Mouse (Mus musculus): ENCODE results near the gene Taf6l. TPM values are rescaled to one million over a fixed set of nuclear protein-coding genes. Genes with fewer than 3 reads are reported as not detected.

Taf6l gene
- polyA plus RNA-seq, 1 experiment from 2014 or later, result 7.9 TPM

DNA sequence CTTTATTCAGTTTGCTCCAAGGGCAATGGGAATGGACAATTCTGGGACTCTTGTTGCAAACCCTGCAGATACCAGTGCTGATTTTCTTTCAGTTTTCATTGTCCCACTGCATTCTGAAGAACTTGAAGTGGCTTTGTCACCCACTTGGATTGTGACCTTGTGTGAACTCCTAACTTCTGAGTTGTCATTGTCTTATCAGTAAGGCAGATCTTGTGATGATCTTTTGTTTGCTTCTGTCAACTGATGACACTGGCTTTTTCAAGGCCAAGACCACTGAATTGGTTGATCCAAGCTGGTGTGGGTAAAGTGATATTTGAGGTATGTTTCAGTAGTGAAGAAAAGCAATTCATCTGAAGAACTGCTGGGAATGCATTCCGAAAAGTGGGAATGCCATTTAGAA lies 40.8 kb downstream of the Taf6l start:
- Histone ChIP-seq H3K4me1 (ENCODE audit: insufficient read depth) (peaks cover 15% of the 10 kb centered on the region), H3K27ac (ENCODE audit: low read depth) (no peak overlapping the region), H3K4me3 (ENCODE audit: low read depth, low read length) (no peak overlapping the region), H3K9me3 (ENCODE audit: low read length) (no peaks in the 10 kb centered on the region), H3K9ac (replicated peaks) (no peak overlapping the region), H3K4me2 (ENCODE audit: low read depth, low read length) (no peak overlapping the region), H3K27me3 (ENCODE audit: insufficient read depth, low read length) (no peaks in the 10 kb centered on the region), H3K36me3 (replicated peaks; ENCODE audit: insufficient read depth, low read length) (peaks cover 67% of the 10 kb centered on the region)
- WGBS (ENCODE audit: insufficient replicate concordance), result 86% methylated on average over 1 of the region's 1 CpGs
- ATAC-seq (no peak), DNase-seq (no peak)
- TF ChIP-seq EP300 (IDR thresholded peaks at IDR 0.05; ENCODE audit: low read depth) (no peak), CTCF (IDR thresholded peaks at IDR 0.05; ENCODE audit: low read depth) (no peak)

DNA sequence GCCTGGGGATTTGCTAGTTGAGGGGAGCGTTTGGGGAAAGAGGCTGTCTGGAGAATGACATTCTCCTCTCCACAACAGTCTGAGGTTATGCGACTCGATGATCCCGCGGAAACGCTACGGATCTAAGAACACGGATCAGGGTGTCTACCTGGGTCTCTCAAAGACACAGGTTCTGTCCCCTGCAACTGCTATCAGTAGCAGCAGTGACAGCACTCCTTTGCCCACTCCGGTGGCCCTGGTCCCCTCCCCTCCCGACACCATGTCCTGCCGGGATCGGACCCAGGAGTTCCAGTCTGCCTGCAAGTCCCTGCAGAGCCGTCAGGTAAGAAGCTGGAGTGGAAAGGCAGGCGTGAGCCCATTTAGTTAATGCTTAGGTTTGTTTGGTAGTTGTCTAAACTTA lies 44.0 kb downstream of the Taf6l start:
- Histone ChIP-seq H3K27me3 (ENCODE audit: insufficient read depth, low read length) (no peaks in the 10 kb centered on the region), H3K4me2 (ENCODE audit: low read depth, low read length) (peak overlapping the region; percentile 92), H3K36me3 (replicated peaks; ENCODE audit: insufficient read depth, low read length) (peaks cover 65% of the 10 kb centered on the region), H3K9ac (replicated peaks) (peak overlapping the region; percentile 84), H3K9me3 (ENCODE audit: low read length) (no peaks in the 10 kb centered on the region), H3K27ac (ENCODE audit: low read depth) (peak overlapping the region; percentile 92), H3K4me3 (ENCODE audit: low read depth, low read length) (peak overlapping the region; percentile 70), H3K4me1 (ENCODE audit: insufficient read depth) (peaks cover 16% of the 10 kb centered on the region)
- TF ChIP-seq EP300 (IDR thresholded peaks at IDR 0.05; ENCODE audit: low read depth) (no peak), CTCF (IDR thresholded peaks at IDR 0.05; ENCODE audit: low read depth) (no peak)
- 7% methylated on average over 14 of the region's 14 CpGs for WGBS (ENCODE audit: insufficient replicate concordance)
- peak; percentile 31 for DNase-seq
- no peak for ATAC-seq

DNA sequence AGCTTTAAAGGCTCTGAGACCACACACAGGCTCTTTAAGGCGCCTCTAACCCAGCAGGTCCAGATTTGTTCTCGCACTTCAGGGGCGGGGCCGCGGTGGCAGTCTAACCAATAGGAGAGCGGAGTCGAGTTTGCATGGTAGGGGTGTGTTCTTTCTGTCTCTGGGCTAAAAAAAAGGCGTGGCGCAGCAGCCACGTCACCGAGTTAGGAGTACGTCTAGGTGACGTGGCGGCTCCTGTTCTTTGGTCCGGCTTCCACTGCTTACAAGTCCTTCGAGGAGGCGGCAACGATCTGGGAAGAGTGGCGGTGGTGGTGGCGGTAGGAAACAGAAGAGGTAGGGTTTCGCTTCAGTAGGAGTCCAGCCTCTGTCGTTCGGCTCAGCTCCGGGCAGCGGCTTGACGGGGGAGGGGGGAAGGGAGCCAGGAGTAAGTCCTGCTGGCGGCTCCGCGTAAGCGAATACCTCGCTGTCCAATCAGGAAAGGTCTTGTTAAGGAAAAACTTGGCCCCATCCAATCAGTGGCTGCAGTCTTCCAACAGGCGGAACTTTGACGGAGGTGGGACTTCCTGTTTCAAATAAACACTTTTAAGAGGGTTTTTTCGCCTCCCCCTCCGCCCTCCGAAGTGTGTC lies 44.9 kb downstream of the Taf6l start, which contains the start of gene Stx5a:
Gene Stx5a, plus strand, starts transcription at position 171 of the 627 bp plus-strand sequence.
- TF ChIP-seq EP300 (IDR thresholded peaks at IDR 0.05; ENCODE audit: low read depth), result peak; percentile 78; the same call in 1 of the 2 replicates
- 0 out of 2 replicates have a peak, but pooled peaks have one; percentile 15 for TF ChIP-seq CTCF (IDR thresholded peaks at IDR 0.05; ENCODE audit: low read depth)
- no peaks in the 10 kb centered on the region for H3K9me3 ChIP-seq (ENCODE audit: low read length)
- peak within 1 kb of the TSS; percentile 84 for H3K9ac ChIP-seq (replicated peaks)
- H3K4me1 ChIP-seq (ENCODE audit: insufficient read depth), result peaks cover 16% of the 10 kb centered on the region
- peak within 1 kb of the TSS; percentile 92 for H3K4me2 ChIP-seq (ENCODE audit: low read depth, low read length)
- peaks cover 58% of the 10 kb centered on the region for H3K36me3 ChIP-seq (replicated peaks; ENCODE audit: insufficient read depth, low read length)
- peak; percentile 95 for DNase-seq
- peak within 1 kb of the TSS; percentile 70 for H3K4me3 ChIP-seq (ENCODE audit: low read depth, low read length)
- peak; percentile 97 for ATAC-seq
- H3K27me3 ChIP-seq (ENCODE audit: insufficient read depth, low read length), result no peaks in the 10 kb centered on the region
- WGBS (ENCODE audit: insufficient replicate concordance), result under 1% methylated on average over 36 of the region's 36 CpGs
- peak within 1 kb of the TSS; percentile 92 for H3K27ac ChIP-seq (ENCODE audit: low read depth)

DNA sequence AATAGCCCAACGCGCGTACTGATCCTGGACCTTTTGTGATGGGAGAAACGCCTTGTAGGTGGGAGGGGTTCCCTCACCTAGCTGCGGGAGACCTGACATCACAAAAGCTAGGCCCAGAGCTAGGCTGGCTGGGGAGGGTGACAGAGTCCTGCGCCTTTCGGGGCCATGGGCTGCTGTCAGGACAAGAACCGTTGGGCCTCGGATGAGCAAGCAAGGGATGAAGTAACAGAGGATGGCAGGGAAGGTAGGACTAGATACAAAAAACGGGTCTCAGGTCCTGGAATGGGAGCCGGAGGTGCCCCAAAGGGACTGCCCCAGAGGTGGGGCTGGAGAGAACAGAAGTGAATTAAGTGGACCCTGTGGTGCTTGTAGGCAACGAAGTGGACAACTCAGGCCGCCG lies 45.6 kb downstream of the Taf6l start, which contains the start of gene 1700092M07Rik:
Gene 1700092M07Rik, plus strand, starts transcription at position 116 of the 400 bp plus-strand sequence.
- no peaks in the 10 kb centered on the region for H3K27me3 ChIP-seq (ENCODE audit: insufficient read depth, low read length)
- WGBS (ENCODE audit: insufficient replicate concordance), result 69% methylated on average over 14 of the region's 14 CpGs
- TF ChIP-seq EP300 (IDR thresholded peaks at IDR 0.05; ENCODE audit: low read depth), result no peak
- TF ChIP-seq CTCF (IDR thresholded peaks at IDR 0.05; ENCODE audit: low read depth), result no peak
- H3K4me2 ChIP-seq (ENCODE audit: low read depth, low read length), result peak within 1 kb of the TSS; percentile 92
- peaks cover 50% of the 10 kb centered on the region for H3K36me3 ChIP-seq (replicated peaks; ENCODE audit: insufficient read depth, low read length)
- H3K4me3 ChIP-seq (ENCODE audit: low read depth, low read length), result peak within 1 kb of the TSS; percentile 70
- no peaks in the 10 kb centered on the region for H3K9me3 ChIP-seq (ENCODE audit: low read length)
- ATAC-seq (no peak), DNase-seq (no peak)
- peak within 1 kb of the TSS; percentile 92 for H3K27ac ChIP-seq (ENCODE audit: low read depth)
- peak within 1 kb of the TSS; percentile 84 for H3K9ac ChIP-seq (replicated peaks)
- H3K4me1 ChIP-seq (ENCODE audit: insufficient read depth), result peaks cover 16% of the 10 kb centered on the region

DNA sequence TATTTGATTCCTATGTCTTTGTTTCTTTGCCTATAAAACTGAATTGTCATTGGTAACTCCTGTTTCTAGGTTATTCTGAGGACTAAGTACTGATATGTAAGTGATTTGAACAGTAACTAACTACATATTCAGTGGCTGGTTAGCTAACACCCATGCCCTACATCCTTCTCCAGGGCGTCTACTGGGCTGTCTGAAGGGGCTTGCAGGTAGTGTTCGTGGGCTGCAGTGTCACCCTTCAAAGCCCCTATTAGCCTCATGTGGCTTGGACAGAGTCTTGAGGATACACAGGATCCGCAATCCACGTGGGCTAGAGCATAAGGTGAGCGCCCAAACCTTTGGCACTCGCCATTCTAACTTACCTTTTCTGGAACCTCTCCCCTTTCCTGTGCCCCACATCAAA lies 46.6 kb downstream of the Taf6l start:
- no peak for ATAC-seq
- Histone ChIP-seq H3K9me3 (ENCODE audit: low read length) (no peaks in the 10 kb centered on the region), H3K4me2 (ENCODE audit: low read depth, low read length) (no peak overlapping the region), H3K27me3 (ENCODE audit: insufficient read depth, low read length) (no peaks in the 10 kb centered on the region), H3K4me3 (ENCODE audit: low read depth, low read length) (no peak overlapping the region), H3K9ac (replicated peaks) (no peak overlapping the region), H3K27ac (ENCODE audit: low read depth) (no peak overlapping the region), H3K36me3 (replicated peaks; ENCODE audit: insufficient read depth, low read length) (peaks cover 42% of the 10 kb centered on the region), H3K4me1 (ENCODE audit: insufficient read depth) (peaks cover 20% of the 10 kb centered on the region)
- no peak for DNase-seq
- 79% methylated on average over 6 of the region's 6 CpGs for WGBS (ENCODE audit: insufficient replicate concordance)
- TF ChIP-seq CTCF (IDR thresholded peaks at IDR 0.05; ENCODE audit: low read depth) (no peak), EP300 (IDR thresholded peaks at IDR 0.05; ENCODE audit: low read depth) (no peak)

DNA sequence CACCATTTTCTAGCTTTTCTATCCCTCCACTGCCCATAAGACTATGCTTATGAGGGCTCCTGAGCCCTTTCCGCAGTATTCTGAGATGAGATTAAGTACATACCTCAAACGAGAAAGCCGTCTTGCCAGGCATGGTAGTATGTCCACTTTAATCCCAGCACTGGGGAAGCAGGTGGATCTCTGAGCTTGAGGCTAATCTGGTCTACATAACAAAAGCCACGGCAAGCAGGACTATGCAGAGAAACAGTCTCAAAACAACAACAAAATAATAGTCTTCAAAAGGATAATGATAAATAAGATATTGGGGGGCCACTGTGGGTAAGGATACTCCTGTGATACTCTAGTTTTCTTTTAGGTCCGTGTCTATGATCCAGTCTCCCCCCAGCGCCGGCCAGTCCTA lies 47.3 kb downstream of the Taf6l start:
- Histone ChIP-seq H3K27me3 (ENCODE audit: insufficient read depth, low read length) (no peaks in the 10 kb centered on the region), H3K9me3 (ENCODE audit: low read length) (no peaks in the 10 kb centered on the region), H3K4me3 (ENCODE audit: low read depth, low read length) (no peak overlapping the region), H3K27ac (ENCODE audit: low read depth) (no peak overlapping the region), H3K36me3 (replicated peaks; ENCODE audit: insufficient read depth, low read length) (peaks cover 42% of the 10 kb centered on the region), H3K4me1 (ENCODE audit: insufficient read depth) (peaks cover 20% of the 10 kb centered on the region), H3K4me2 (ENCODE audit: low read depth, low read length) (no peak overlapping the region), H3K9ac (replicated peaks) (no peak overlapping the region)
- WGBS (ENCODE audit: insufficient replicate concordance), result 76% methylated on average over 7 of the region's 7 CpGs
- no peak for DNase-seq
- no peak for TF ChIP-seq CTCF (IDR thresholded peaks at IDR 0.05; ENCODE audit: low read depth)
- no peak for TF ChIP-seq EP300 (IDR thresholded peaks at IDR 0.05; ENCODE audit: low read depth)
- ATAC-seq, result no peak
